Mouse (Mus musculus): Measurements from ENCODE around the gene Abi3bp. TPM values are rescaled to one million over a fixed set of nuclear protein-coding genes. Genes with fewer than 3 reads are reported as not detected.

The Abi3bp gene
- polyA plus RNA-seq, 1 experiment from 2014 or later = 0.44 TPM

GRCm38 (mm10) chr16:56646382-56647172, 168.9 kb downstream of the Abi3bp start:
- no peak overlapping the region for H3K4me2 ChIP-seq
- H3K36me3 ChIP-seq (ENCODE audit: control insufficient read depth, insufficient read depth, low read length) = no peaks in the 10 kb centered on the region
- DNase-seq (ENCODE audit: low spot score) (no peak), ATAC-seq (replicated peaks; ENCODE audit: low FRiP score) (no peak)
- WGBS = 64% methylated on average over 7 of the region's 7 CpGs
- no peaks in the 10 kb centered on the region for H3K27me3 ChIP-seq (replicated peaks; ENCODE audit: control insufficient read depth, insufficient read depth, low read length)
- H3K4me3 ChIP-seq (ENCODE audit: low read depth, low read length) = no peak overlapping the region
- no peak overlapping the region for H3K27ac ChIP-seq (ENCODE audit: low read depth, low read length)
- no peaks in the 10 kb centered on the region for H3K4me1 ChIP-seq (replicated peaks; ENCODE audit: control insufficient read depth, insufficient read depth, low read length)
- H3K9me3 ChIP-seq (ENCODE audit: control insufficient read depth, low read length) = no peaks in the 10 kb centered on the region
- H3K9ac ChIP-seq (ENCODE audit: low read depth, low read length) = no peak overlapping the region

- 86% methylated on average over 12 of the region's 12 CpGs for WGBS
- Histone ChIP-seq H3K9me3 (ENCODE audit: control insufficient read depth, low read length) (no peaks in the 10 kb centered on the region), H3K4me2 (no peak overlapping the region), H3K36me3 (ENCODE audit: control insufficient read depth, insufficient read depth, low read length) (no peaks in the 10 kb centered on the region), H3K4me1 (replicated peaks; ENCODE audit: control insufficient read depth, insufficient read depth, low read length) (no peaks in the 10 kb centered on the region), H3K9ac (ENCODE audit: low read depth, low read length) (no peak overlapping the region), H3K4me3 (ENCODE audit: low read depth, low read length) (no peak overlapping the region), H3K27ac (ENCODE audit: low read depth, low read length) (no peak overlapping the region), H3K27me3 (replicated peaks; ENCODE audit: control insufficient read depth, insufficient read depth, low read length) (no peaks in the 10 kb centered on the region)
- ATAC-seq (replicated peaks; ENCODE audit: low FRiP score) (no peak), DNase-seq (ENCODE audit: low spot score) (no peak)
Measured at GRCm38 (mm10) chr16:56655193-56655910, 177.7 kb downstream of the Abi3bp start.

- Histone ChIP-seq H3K36me3 (ENCODE audit: control insufficient read depth, insufficient read depth, low read length) (no peaks in the 10 kb centered on the region), H3K4me1 (replicated peaks; ENCODE audit: control insufficient read depth, insufficient read depth, low read length) (no peaks in the 10 kb centered on the region), H3K4me3 (ENCODE audit: low read depth, low read length) (no peak overlapping the region), H3K4me2 (no peak overlapping the region), H3K9me3 (ENCODE audit: control insufficient read depth, low read length) (no peaks in the 10 kb centered on the region), H3K9ac (ENCODE audit: low read depth, low read length) (no peak overlapping the region), H3K27me3 (replicated peaks; ENCODE audit: control insufficient read depth, insufficient read depth, low read length) (no peaks in the 10 kb centered on the region), H3K27ac (ENCODE audit: low read depth, low read length) (no peak overlapping the region)
- DNase-seq (ENCODE audit: low spot score) (no peak), ATAC-seq (replicated peaks; ENCODE audit: low FRiP score) (no peak)
Measured at GRCm38 (mm10) chr16:56658866-56659265, 181.2 kb downstream of the Abi3bp start.

- Histone ChIP-seq H3K27ac (ENCODE audit: low read depth, low read length) (no peak overlapping the region), H3K36me3 (ENCODE audit: control insufficient read depth, insufficient read depth, low read length) (no peaks in the 10 kb centered on the region), H3K9ac (ENCODE audit: low read depth, low read length) (no peak overlapping the region), H3K9me3 (ENCODE audit: control insufficient read depth, low read length) (no peaks in the 10 kb centered on the region), H3K4me3 (ENCODE audit: low read depth, low read length) (no peak overlapping the region), H3K27me3 (replicated peaks; ENCODE audit: control insufficient read depth, insufficient read depth, low read length) (no peaks in the 10 kb centered on the region), H3K4me2 (no peak overlapping the region), H3K4me1 (replicated peaks; ENCODE audit: control insufficient read depth, insufficient read depth, low read length) (no peaks in the 10 kb centered on the region)
- DNase-seq (ENCODE audit: low spot score) (no peak), ATAC-seq (replicated peaks; ENCODE audit: low FRiP score) (no peak)
- 74% methylated on average over 5 of the region's 5 CpGs for WGBS
Measured at GRCm38 (mm10) chr16:56669520-56669919, 191.8 kb downstream of the Abi3bp start.

GRCm38 (mm10) chr16:56670941-56671340, 193.3 kb downstream of the Abi3bp start:
- Histone ChIP-seq H3K4me1 (replicated peaks; ENCODE audit: control insufficient read depth, insufficient read depth, low read length) (no peaks in the 10 kb centered on the region), H3K36me3 (ENCODE audit: control insufficient read depth, insufficient read depth, low read length) (no peaks in the 10 kb centered on the region), H3K27ac (ENCODE audit: low read depth, low read length) (no peak overlapping the region), H3K9me3 (ENCODE audit: control insufficient read depth, low read length) (no peaks in the 10 kb centered on the region), H3K4me2 (no peak overlapping the region), H3K4me3 (ENCODE audit: low read depth, low read length) (no peak overlapping the region), H3K9ac (ENCODE audit: low read depth, low read length) (no peak overlapping the region), H3K27me3 (replicated peaks; ENCODE audit: control insufficient read depth, insufficient read depth, low read length) (no peaks in the 10 kb centered on the region)
- no peak for ATAC-seq (replicated peaks; ENCODE audit: low FRiP score)
- DNase-seq (ENCODE audit: low spot score) = no peak
- WGBS = 80% methylated on average over 8 of the region's 8 CpGs

GRCm38 (mm10) chr16:56673420-56673819, 195.7 kb downstream of the Abi3bp start:
- no peak for ATAC-seq (replicated peaks; ENCODE audit: low FRiP score)
- Histone ChIP-seq H3K9me3 (ENCODE audit: control insufficient read depth, low read length) (no peaks in the 10 kb centered on the region), H3K36me3 (ENCODE audit: control insufficient read depth, insufficient read depth, low read length) (no peaks in the 10 kb centered on the region), H3K27ac (ENCODE audit: low read depth, low read length) (no peak overlapping the region), H3K4me3 (ENCODE audit: low read depth, low read length) (no peak overlapping the region), H3K4me2 (no peak overlapping the region), H3K27me3 (replicated peaks; ENCODE audit: control insufficient read depth, insufficient read depth, low read length) (no peaks in the 10 kb centered on the region), H3K9ac (ENCODE audit: low read depth, low read length) (no peak overlapping the region), H3K4me1 (replicated peaks; ENCODE audit: control insufficient read depth, insufficient read depth, low read length) (no peaks in the 10 kb centered on the region)
- no peak for DNase-seq (ENCODE audit: low spot score)
- 82% methylated on average over 2 of the region's 2 CpGs for WGBS

GRCm38 (mm10) chr16:56677146-56677545, 199.5 kb downstream of the Abi3bp start:
- Histone ChIP-seq H3K9me3 (ENCODE audit: control insufficient read depth, low read length) (no peaks in the 10 kb centered on the region), H3K4me2 (no peak overlapping the region), H3K4me1 (replicated peaks; ENCODE audit: control insufficient read depth, insufficient read depth, low read length) (no peaks in the 10 kb centered on the region), H3K36me3 (ENCODE audit: control insufficient read depth, insufficient read depth, low read length) (no peaks in the 10 kb centered on the region), H3K27me3 (replicated peaks; ENCODE audit: control insufficient read depth, insufficient read depth, low read length) (no peaks in the 10 kb centered on the region), H3K27ac (ENCODE audit: low read depth, low read length) (no peak overlapping the region), H3K9ac (ENCODE audit: low read depth, low read length) (no peak overlapping the region), H3K4me3 (ENCODE audit: low read depth, low read length) (no peak overlapping the region)
- no peak for ATAC-seq (replicated peaks; ENCODE audit: low FRiP score)
- DNase-seq (ENCODE audit: low spot score) = no peak
- 73% methylated on average over 4 of the region's 4 CpGs for WGBS

GRCm38 (mm10) chr16:56681010-56681645, 203.4 kb downstream of the Abi3bp start:
- no peak overlapping the region for H3K27ac ChIP-seq (ENCODE audit: low read depth, low read length)
- DNase-seq (ENCODE audit: low spot score) (no peak), ATAC-seq (replicated peaks; ENCODE audit: low FRiP score) (no peak)
- H3K4me1 ChIP-seq (replicated peaks; ENCODE audit: control insufficient read depth, insufficient read depth, low read length) = no peaks in the 10 kb centered on the region
- H3K4me3 ChIP-seq (ENCODE audit: low read depth, low read length) = no peak overlapping the region
- WGBS = 82% methylated on average over 8 of the region's 8 CpGs
- H3K4me2 ChIP-seq = no peak overlapping the region
- H3K36me3 ChIP-seq (ENCODE audit: control insufficient read depth, insufficient read depth, low read length) = peaks cover 5% of the 10 kb centered on the region; the same call in 1 of the 2 replicates
- no peaks in the 10 kb centered on the region for H3K9me3 ChIP-seq (ENCODE audit: control insufficient read depth, low read length)
- H3K9ac ChIP-seq (ENCODE audit: low read depth, low read length) = no peak overlapping the region
- no peaks in the 10 kb centered on the region for H3K27me3 ChIP-seq (replicated peaks; ENCODE audit: control insufficient read depth, insufficient read depth, low read length)

Data from liver, embryonic 11.5 days (tissue).